Mouse (Mus musculus): ENCODE data around the gene Nt5dc3. TPM values are rescaled to one million over a fixed set of nuclear protein-coding genes. Genes with fewer than 3 reads are reported as not detected.

The Nt5dc3 gene
- total and polyA plus RNA-seq, 2 experiments from 2014 or later, result 13.2 to 56.2 TPM

- TF ChIP-seq CTCF (IDR thresholded peaks at IDR 0.05), result no peak
- 81% methylated on average over 7 of the region's 7 CpGs for WGBS
- no peak overlapping the region for H3K4me3 ChIP-seq (ENCODE audit: low read depth, low read length)
- no peak overlapping the region for H3K27ac ChIP-seq (ENCODE audit: low read depth, low read length)
- H3K4me2 ChIP-seq (ENCODE audit: low read depth, low read length, poor library complexity, severe bottlenecking), result no peak overlapping the region
- H3K36me3 ChIP-seq (ENCODE audit: insufficient read depth, low read length), result no peaks in the 10 kb centered on the region
- no peak overlapping the region for H3K9ac ChIP-seq (replicated peaks; ENCODE audit: low read length, poor library complexity, severe bottlenecking)
- DNase-seq (ENCODE audit: low spot score) (no peak), ATAC-seq (ENCODE audit: low FRiP score) (no peak)
- H3K4me1 ChIP-seq (ENCODE audit: insufficient read depth, low read length), result no peaks in the 10 kb centered on the region
- H3K9me3 ChIP-seq (ENCODE audit: low read length), result no peaks in the 10 kb centered on the region
- H3K27me3 ChIP-seq (ENCODE audit: insufficient read depth, low read length), result no peaks in the 10 kb centered on the region
Observed at GRCm38 (mm10) chr10:86878721-86879120, 99.9 kb downstream of the Nt5dc3 start.

- no peak overlapping the region for H3K9ac ChIP-seq (replicated peaks; ENCODE audit: low read length, poor library complexity, severe bottlenecking)
- no peak overlapping the region for H3K4me3 ChIP-seq (ENCODE audit: low read depth, low read length)
- H3K36me3 ChIP-seq (ENCODE audit: insufficient read depth, low read length), result no peaks in the 10 kb centered on the region
- DNase-seq (ENCODE audit: low spot score), result peak; percentile 67
- H3K27ac ChIP-seq (ENCODE audit: low read depth, low read length), result no peak overlapping the region
- no peak for ATAC-seq (ENCODE audit: low FRiP score)
- H3K9me3 ChIP-seq (ENCODE audit: low read length), result no peaks in the 10 kb centered on the region
- no peaks in the 10 kb centered on the region for H3K4me1 ChIP-seq (ENCODE audit: insufficient read depth, low read length)
- WGBS, result 47% methylated on average over 5 of the region's 5 CpGs
- no peak overlapping the region for H3K4me2 ChIP-seq (ENCODE audit: low read depth, low read length, poor library complexity, severe bottlenecking)
- no peaks in the 10 kb centered on the region for H3K27me3 ChIP-seq (ENCODE audit: insufficient read depth, low read length)
- no peak for TF ChIP-seq CTCF (IDR thresholded peaks at IDR 0.05)
Observed at GRCm38 (mm10) chr10:86880071-86880806, 101.4 kb downstream of the Nt5dc3 start.

- H3K4me2 ChIP-seq (ENCODE audit: low read depth, low read length, poor library complexity, severe bottlenecking), result no peak overlapping the region
- no peak for ATAC-seq (ENCODE audit: low FRiP score)
- no peak overlapping the region for H3K9ac ChIP-seq (replicated peaks; ENCODE audit: low read length, poor library complexity, severe bottlenecking)
- DNase-seq (ENCODE audit: low spot score), result no peak
- no peak overlapping the region for H3K4me3 ChIP-seq (ENCODE audit: low read depth, low read length)
- TF ChIP-seq CTCF (IDR thresholded peaks at IDR 0.05), result no peak
- no peak overlapping the region for H3K27ac ChIP-seq (ENCODE audit: low read depth, low read length)
- H3K36me3 ChIP-seq (ENCODE audit: insufficient read depth, low read length), result no peaks in the 10 kb centered on the region
- H3K27me3 ChIP-seq (ENCODE audit: insufficient read depth, low read length), result no peaks in the 10 kb centered on the region
- H3K9me3 ChIP-seq (ENCODE audit: low read length), result no peaks in the 10 kb centered on the region
- no peaks in the 10 kb centered on the region for H3K4me1 ChIP-seq (ENCODE audit: insufficient read depth, low read length)
Observed at GRCm38 (mm10) chr10:86881448-86881847, 102.6 kb downstream of the Nt5dc3 start.

GRCm38 (mm10) chr10:86886434-86886833 lies 107.6 kb downstream of the Nt5dc3 start:
- Histone ChIP-seq H3K27me3 (ENCODE audit: insufficient read depth, low read length) (no peaks in the 10 kb centered on the region), H3K4me1 (ENCODE audit: insufficient read depth, low read length) (no peaks in the 10 kb centered on the region), H3K9ac (replicated peaks; ENCODE audit: low read length, poor library complexity, severe bottlenecking) (no peak overlapping the region), H3K27ac (ENCODE audit: low read depth, low read length) (no peak overlapping the region), H3K36me3 (ENCODE audit: insufficient read depth, low read length) (no peaks in the 10 kb centered on the region), H3K4me2 (ENCODE audit: low read depth, low read length, poor library complexity, severe bottlenecking) (no peak overlapping the region), H3K9me3 (ENCODE audit: low read length) (no peaks in the 10 kb centered on the region), H3K4me3 (ENCODE audit: low read depth, low read length) (no peak overlapping the region)
- no peak for TF ChIP-seq CTCF (IDR thresholded peaks at IDR 0.05)
- WGBS, result 98% methylated on average over 1 of the region's 1 CpGs
- no peak for DNase-seq (ENCODE audit: low spot score)
- ATAC-seq (ENCODE audit: low FRiP score), result no peak

Other genes starting within 250 kb of the Nt5dc3 start
- gene Hsp90b1, start 73.5 kb upstream of the Nt5dc3 start, total RNA-seq (2014; rRNA removed), result 126 and 173 TPM in 2 replicates
- gene Hsp90b1, start 73.5 kb upstream of the Nt5dc3 start, polyA plus RNA-seq (2015; fragmentation: Nextera tagmentation; extraction: Ambion mirVana), result 209 and 222 TPM in 2 replicates
- 1.8 and 2.5 TPM in 2 replicates for gene Ttc41, start 73.2 kb upstream of the Nt5dc3 start, total RNA-seq (2014; rRNA removed)
- 1.5 and 1.6 TPM in 2 replicates for gene Ttc41, start 73.2 kb upstream of the Nt5dc3 start, polyA plus RNA-seq (2015; fragmentation: Nextera tagmentation; extraction: Ambion mirVana)
- not detected in 2 replicates for gene Gm49358, start 15.0 kb upstream of the Nt5dc3 start, total RNA-seq (2014; rRNA removed)
- gene Gm49358, start 15.0 kb upstream of the Nt5dc3 start, polyA plus RNA-seq (2015; fragmentation: Nextera tagmentation; extraction: Ambion mirVana), result not detected in 2 replicates
- gene Stab2, start 229.0 kb downstream of the Nt5dc3 start, total RNA-seq (2014; rRNA removed), result 0.05 and 0.71 TPM in 2 replicates
- gene Stab2, start 229.0 kb downstream of the Nt5dc3 start, polyA plus RNA-seq (2015; fragmentation: Nextera tagmentation; extraction: Ambion mirVana), result 0.04 and 0.41 TPM in 2 replicates